In the genomic region with DNA sequence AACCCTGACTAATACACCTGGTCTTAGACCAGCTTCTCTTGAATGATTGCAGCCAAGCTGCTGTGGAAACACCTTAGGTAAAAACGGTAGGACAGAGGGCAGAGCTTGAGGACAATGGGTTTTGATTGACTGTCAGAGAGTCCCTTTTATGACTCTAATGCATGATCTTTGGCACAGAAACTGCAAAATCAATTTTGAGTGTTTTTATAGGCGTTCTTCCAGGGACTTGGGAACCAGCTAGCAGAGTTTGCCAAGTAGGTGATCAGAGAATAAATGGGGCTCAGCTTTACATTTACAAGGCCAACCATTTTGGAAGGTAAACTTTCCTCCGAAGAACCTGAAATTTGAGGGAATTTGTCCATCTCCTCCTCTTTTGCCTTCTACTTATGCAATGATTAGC, we compare ENCODE assay signal across 15 mouse cellular contexts.
"Had no signal": no experiment of that assay in that cellular context is flagged by ENCODE, and none has a peak within 500 bp of the region (broad histone marks: within the 10 kb centered on the region; RNA-seq: fewer than 3 reads in every experiment).

No protein-coding gene starts in this region.

- DNase-seq: lung, adult 2 months; lung, postnatal 14 days; lung, postnatal 36 days; right cerebral cortex, postnatal 14 days; thymus, adult 18-20 months; thymus, postnatal 14 days; thymus, postnatal 36 days had no signal

- H3K4me3 ChIP-seq: lung, embryonic 15.5 days; megakaryocyte, embryonic 14.5 days; midbrain, embryonic 13.5 days; midbrain, embryonic 15.5 days; neural tube, embryonic 12.5 days had no signal

- H3K27me3 ChIP-seq: lung, embryonic 15.5 days; midbrain, embryonic 13.5 days; midbrain, embryonic 15.5 days; neural tube, embryonic 12.5 days had no signal

- H3K9ac ChIP-seq: lung, embryonic 15.5 days; midbrain, embryonic 13.5 days; midbrain, embryonic 15.5 days; neural tube, embryonic 12.5 days had no signal

- H3K36me3 ChIP-seq: lung, embryonic 15.5 days; midbrain, embryonic 13.5 days; midbrain, embryonic 15.5 days; neural tube, embryonic 12.5 days had no signal

- H3K4me1 ChIP-seq: lung, embryonic 15.5 days; midbrain, embryonic 13.5 days; midbrain, embryonic 15.5 days; neural tube, embryonic 12.5 days had no signal

- H3K9me3 ChIP-seq: lung, embryonic 15.5 days; megakaryocyte, embryonic 14.5 days; midbrain, embryonic 13.5 days; midbrain, embryonic 15.5 days; neural tube, embryonic 12.5 days had no signal

- ATAC-seq: lung, postnatal 0 days; midbrain, embryonic 13.5 days; midbrain, embryonic 15.5 days had no signal

- H3K27ac ChIP-seq: lung, embryonic 15.5 days; macrophage; midbrain, embryonic 13.5 days; midbrain, embryonic 15.5 days; neural tube, embryonic 12.5 days had no signal

- H3K4me2 ChIP-seq: lung, embryonic 15.5 days; midbrain, embryonic 11.5 days; midbrain, embryonic 13.5 days; midbrain, embryonic 15.5 days; neural tube, embryonic 12.5 days had no signal
